Mouse (Mus musculus) 3134 (cell line): ENCODE data around the gene 2300002M23Rik.
A peak's percentile ranks its signal among the peaks of the same experiment; 100 is the strongest.

Experiments used
- DNase-seq: peaks from one replicate; pipeline ENCODE4 v3.0.0-alpha.2; 2011; ENCODE audit warnings: low spot score; ENCODE audit not compliant: insufficient read length; ENCODE audit errors: extremely low read depth

Gene 2300002M23Rik

DNA sequence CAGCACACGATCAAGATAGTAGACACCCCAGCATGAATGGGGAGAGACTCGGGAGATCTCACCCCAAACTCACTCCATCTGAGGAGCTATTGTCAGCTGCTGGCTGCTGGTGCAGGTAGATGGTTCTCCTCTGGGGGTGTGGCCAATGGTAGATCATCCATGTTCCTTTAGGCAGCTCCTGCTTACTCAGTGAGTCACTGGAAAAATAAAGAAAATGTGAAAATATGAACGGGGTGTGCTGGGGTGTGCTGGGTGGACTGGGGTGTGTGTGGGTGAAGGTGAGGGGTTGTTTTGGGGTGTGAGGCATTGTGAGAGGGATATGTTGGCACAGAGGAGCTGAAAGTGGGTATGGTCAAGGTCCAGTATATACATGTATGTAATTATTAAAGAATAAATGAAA lies 30.1 kb downstream of the 2300002M23Rik start:
- DNase-seq: no peak

DNA sequence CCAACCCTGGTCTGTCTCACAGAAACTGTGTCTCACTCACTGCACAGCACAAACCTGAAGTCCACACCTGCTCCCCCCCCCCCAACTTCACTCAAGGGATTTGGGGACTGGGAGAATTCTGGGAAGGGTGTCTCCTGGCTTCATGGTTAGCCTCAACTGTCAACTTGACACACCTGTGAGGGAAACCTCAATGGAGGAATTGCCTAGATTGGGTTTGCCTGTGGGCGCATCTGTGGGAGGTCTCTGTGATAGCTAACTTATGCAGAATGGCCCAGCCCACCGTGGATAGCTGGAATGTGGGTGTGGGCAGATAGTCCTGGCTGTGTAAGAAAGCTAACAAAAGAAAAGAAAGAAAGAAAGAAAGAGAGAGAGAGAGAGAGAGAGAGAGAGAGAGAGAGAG lies 34.0 kb downstream of the 2300002M23Rik start, which contains the start of gene Sfta2:
Gene Sfta2, plus strand, starts transcription at position 301 of the 400 bp plus-strand sequence.
- no peak for DNase-seq

- no peak for DNase-seq
Observed at GRCm38 (mm10) chr17:35601736-35602354, 34.6 kb downstream of the 2300002M23Rik start.

DNA sequence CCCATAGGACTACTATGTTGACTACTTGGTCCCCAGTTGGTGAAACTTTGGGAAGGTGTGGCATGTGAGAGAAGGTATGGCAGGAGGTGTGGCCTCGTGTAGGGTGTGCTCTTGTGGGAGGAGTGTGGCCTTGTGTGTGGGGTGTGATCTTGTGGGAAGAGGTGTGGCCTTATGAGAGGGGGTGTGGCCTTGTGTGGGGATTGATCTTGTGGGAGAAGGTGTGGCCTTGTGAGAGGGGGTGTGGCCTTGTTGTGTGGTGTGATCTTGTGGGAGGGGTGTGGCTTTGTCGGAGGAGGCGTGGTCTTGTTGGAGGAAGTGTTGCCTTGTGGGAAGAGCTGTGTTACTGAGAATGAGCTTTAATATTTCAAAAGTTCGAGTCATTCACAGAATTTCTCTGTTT lies 49.9 kb downstream of the 2300002M23Rik start:
- DNase-seq: peak; percentile 45
